Mouse (Mus musculus) macrophage (primary cell): Measurements from ENCODE around the gene B4galt2. TPM values are rescaled to one million over a fixed set of nuclear protein-coding genes. Genes with fewer than 3 reads are reported as not detected.
A peak's percentile ranks its signal among the peaks of the same experiment; 100 is the strongest.

Source experiments
- H3K27ac ChIP-seq: fragments of 350-480 bp; formaldehyde crosslinking; 2 replicates; pipeline ENCODE4 v1.9.0; 2021
- H3K36me3 ChIP-seq: fragments of 350-480 bp; formaldehyde crosslinking; 2 replicates; pipeline ENCODE4 v1.9.0; 2021; ENCODE audit errors: inconsistent target
- H3K4me3 ChIP-seq: fragments of 350-480 bp; formaldehyde crosslinking; 2 replicates; pipeline ENCODE4 v1.9.0; 2021; ENCODE audit errors: inconsistent target
- H3K79me2 ChIP-seq: fragments of 350-480 bp; formaldehyde crosslinking; 2 replicates; pipeline ENCODE4 v1.9.0; 2021; ENCODE audit errors: inconsistent target
- WGBS: methylation state at CpG from one replicate; pipeline ENCODE4 v1.1.7; 2026; ENCODE audit warnings: inconsistent platforms; ENCODE audit not compliant: missing documents; 5-methylcytosine and 5-hydroxymethylcytosine counted together
- polyA plus RNA-seq: library from polyadenylated mRNA; stranded (reverse); fragments of 250-400 nt; gene quantifications from 3 replicates; pipeline ENCODE4 v1.2.4, GENCODE M21; 2018; ENCODE audit warnings: inconsistent platforms

Gene B4galt2
- polyA plus RNA-seq, 1 experiment from 2014 or later, result 0.14 TPM

GRCm38 (mm10) chr4:117893376-117893775 is 10.1 kb upstream of the B4galt2 start:
- Histone ChIP-seq H3K4me3 (no peak overlapping the region), H3K79me2 (peaks cover 10% of the 10 kb centered on the region; the same call in 1 of the 2 replicates), H3K27ac (no peak overlapping the region), H3K36me3 (peaks cover 25% of the 10 kb centered on the region; the same call in 1 of the 2 replicates)
- 19% methylated on average over 9 of the region's 9 CpGs for WGBS

GRCm38 (mm10) chr4:117891738-117892161 is 8.5 kb upstream of the B4galt2 start, which contains the start of gene Dph2:
Gene Dph2, minus strand, starts transcription at chr4:117892032.
- Histone ChIP-seq H3K4me3 (peak within 1 kb of the TSS; percentile 96), H3K27ac (no peak within 1 kb of the TSS), H3K36me3 (peaks cover 18% of the 10 kb centered on the region; the same call in 1 of the 2 replicates), H3K79me2 (peaks cover 10% of the 10 kb centered on the region)
- WGBS, result 0% methylated on average over 18 of the region's 21 CpGs

- 94% methylated on average over 7 of the region's 8 CpGs for WGBS
- Histone ChIP-seq H3K79me2 (peaks cover 20% of the 10 kb centered on the region), H3K4me3 (peak overlapping the region; percentile 96), H3K27ac (no peak overlapping the region), H3K36me3 (peaks cover 17% of the 10 kb centered on the region; the same call in 1 of the 2 replicates)
Observed at GRCm38 (mm10) chr4:117890750-117891149, 7.5 kb upstream of the B4galt2 start.

- Histone ChIP-seq H3K27ac (no peak overlapping the region), H3K36me3 (peaks cover 18% of the 10 kb centered on the region), H3K79me2 (peaks cover 24% of the 10 kb centered on the region), H3K4me3 (no peak overlapping the region)
- WGBS, result 93% methylated on average over 14 of the region's 14 CpGs
Observed at GRCm38 (mm10) chr4:117890031-117890430, 6.7 kb upstream of the B4galt2 start.

- Histone ChIP-seq H3K27ac (no peak overlapping the region), H3K36me3 (peaks cover 21% of the 10 kb centered on the region), H3K4me3 (no peak overlapping the region), H3K79me2 (peaks cover 24% of the 10 kb centered on the region)
- 97% methylated on average over 15 of the region's 15 CpGs for WGBS
Observed at GRCm38 (mm10) chr4:117889471-117889870, 6.2 kb upstream of the B4galt2 start.

- Histone ChIP-seq H3K27ac (no peak overlapping the region), H3K4me3 (peak overlapping the region; percentile 84; the same call in 1 of the 2 replicates), H3K36me3 (peaks cover 21% of the 10 kb centered on the region), H3K79me2 (peaks cover 24% of the 10 kb centered on the region)
- 76% methylated on average over 2 of the region's 2 CpGs for WGBS
Observed at GRCm38 (mm10) chr4:117887920-117888319, 4.6 kb upstream of the B4galt2 start.

- Histone ChIP-seq H3K79me2 (peaks cover 24% of the 10 kb centered on the region), H3K36me3 (peaks cover 21% of the 10 kb centered on the region)
- under 1% methylated on average over 36 of the region's 37 CpGs for WGBS
Observed at GRCm38 (mm10) chr4:117887133-117887532, 3.8 kb upstream of the B4galt2 start, which contains the start of gene Atp6v0b. Gene Atp6v0b, minus strand, starts transcription at chr4:117887333.

GRCm38 (mm10) chr4:117886644-117887043 is 3.4 kb upstream of the B4galt2 start:
- Histone ChIP-seq H3K36me3 (peaks cover 21% of the 10 kb centered on the region), H3K79me2 (peaks cover 24% of the 10 kb centered on the region), H3K27ac (peak overlapping the region; percentile 56), H3K4me3 (peak overlapping the region; percentile 84)
- WGBS, result 7% methylated on average over 11 of the region's 24 CpGs

More at GRCm38 (mm10) chr4:117887133-117887532, 3.8 kb upstream of the B4galt2 start, which contains the start of gene Atp6v0b:
- H3K4me3 ChIP-seq, result peak within 1 kb of the TSS; percentile 84
- H3K27ac ChIP-seq, result peak within 1 kb of the TSS; percentile 56

- Histone ChIP-seq H3K4me3 (peak overlapping the region; percentile 84), H3K27ac (peak overlapping the region; percentile 56; the same call in 1 of the 2 replicates), H3K36me3 (peaks cover 21% of the 10 kb centered on the region), H3K79me2 (peaks cover 18% of the 10 kb centered on the region)
- 57% methylated on average over 9 of the region's 9 CpGs for whole genome bisulfite sequencing
Observed at GRCm38 (mm10) chr4:117885994-117886393, 2.7 kb upstream of the B4galt2 start.

GRCm38 (mm10) chr4:117885093-117885492 is 1.8 kb upstream of the B4galt2 start:
- Histone ChIP-seq H3K4me3 (no peak overlapping the region), H3K36me3 (peaks cover 21% of the 10 kb centered on the region), H3K79me2 (peaks cover 14% of the 10 kb centered on the region), H3K27ac (no peak overlapping the region)
- 94% methylated on average over 10 of the region's 10 CpGs for WGBS

- H3K36me3 ChIP-seq, result peaks cover 21% of the 10 kb centered on the region
- no peak overlapping the region for H3K27ac ChIP-seq
- H3K4me3 ChIP-seq, result no peak overlapping the region
- WGBS, result 91% methylated on average over 1 of the region's 1 CpGs
- H3K79me2 ChIP-seq, result peaks cover 14% of the 10 kb centered on the region
Observed at GRCm38 (mm10) chr4:117884146-117884545, 859 bp upstream of the B4galt2 start.

- H3K36me3 ChIP-seq, result no peaks in the 10 kb centered on the region
- 54% methylated on average over 5 of the region's 5 CpGs for WGBS
Observed at GRCm38 (mm10) chr4:117878703-117879102, 4.6 kb downstream of the B4galt2 start.

GRCm38 (mm10) chr4:117878301-117878700 is 5.0 kb downstream of the B4galt2 start:
- no peak overlapping the region for H3K4me3 ChIP-seq
- no peaks in the 10 kb centered on the region for H3K79me2 ChIP-seq
- no peaks in the 10 kb centered on the region for H3K36me3 ChIP-seq
- 92% methylated on average over 10 of the region's 10 CpGs for WGBS
- H3K27ac ChIP-seq, result no peak overlapping the region

More at GRCm38 (mm10) chr4:117878703-117879102, 4.6 kb downstream of the B4galt2 start:
- Histone ChIP-seq H3K79me2 (no peaks in the 10 kb centered on the region), H3K27ac (no peak overlapping the region), H3K4me3 (no peak overlapping the region)

- Histone ChIP-seq H3K36me3 (no peaks in the 10 kb centered on the region), H3K79me2 (no peaks in the 10 kb centered on the region), H3K27ac (no peak overlapping the region), H3K4me3 (no peak overlapping the region)
- WGBS, result 88% methylated on average over 9 of the region's 9 CpGs
Observed at GRCm38 (mm10) chr4:117873615-117874014, 9.7 kb downstream of the B4galt2 start.

- no peaks in the 10 kb centered on the region for H3K36me3 ChIP-seq
- H3K27ac ChIP-seq, result no peak within 1 kb of the TSS
- 43% methylated on average over 14 of the region's 14 CpGs for WGBS
- no peak within 1 kb of the TSS for H3K4me3 ChIP-seq
- H3K79me2 ChIP-seq, result no peaks in the 10 kb centered on the region
Observed at GRCm38 (mm10) chr4:117872471-117872886, 10.8 kb downstream of the B4galt2 start, which contains the start of gene Ccdc24. Gene Ccdc24, minus strand, starts transcription at chr4:117872557.
